Mouse (Mus musculus): ENCODE results near the gene Sspo.

GRCm38 (mm10) chr6:48416486-48416885 lies 31.5 kb upstream of the Sspo start:
- TF ChIP-seq CHD1 (IDR thresholded peaks at IDR 0.05; ENCODE audit: low read depth, low read length) (no peak), EP300 (IDR thresholded peaks at IDR 0.05; ENCODE audit: low read length) (no peak), CTCF (conservative IDR thresholded peaks at IDR 0.05 in 1 of 2, IDR thresholded peaks at IDR 0.05 in 1 of 2; ENCODE audit: low read depth in 2 of 2, low read length in 2 of 2) (no peak), POLR2A (IDR thresholded peaks at IDR 0.05; ENCODE audit: low read depth, low read length) (no peak), CHD2 (IDR thresholded peaks at IDR 0.05; ENCODE audit: low read length) (no peak), ZKSCAN1 (IDR thresholded peaks at IDR 0.05; ENCODE audit: borderline replicate concordance, low read depth, low read length) (no peak), ETS1 (conservative IDR thresholded peaks at IDR 0.05; ENCODE audit: low read depth, low read length) (no peak), HCFC1 (IDR thresholded peaks at IDR 0.05; ENCODE audit: low read depth, low read length) (no peak)

Measured in CH12.LX (cell line).